Mouse (Mus musculus): Measurements from ENCODE around the gene Rela. TPM values are rescaled to one million over a fixed set of nuclear protein-coding genes. Genes with fewer than 3 reads are reported as not detected.
A peak's percentile ranks its signal among the peaks of the same experiment; 100 is the strongest.

Gene Rela
- total RNA-seq, 2 experiments from 2014 or later: 23.4 to 25.4 TPM

DNA sequence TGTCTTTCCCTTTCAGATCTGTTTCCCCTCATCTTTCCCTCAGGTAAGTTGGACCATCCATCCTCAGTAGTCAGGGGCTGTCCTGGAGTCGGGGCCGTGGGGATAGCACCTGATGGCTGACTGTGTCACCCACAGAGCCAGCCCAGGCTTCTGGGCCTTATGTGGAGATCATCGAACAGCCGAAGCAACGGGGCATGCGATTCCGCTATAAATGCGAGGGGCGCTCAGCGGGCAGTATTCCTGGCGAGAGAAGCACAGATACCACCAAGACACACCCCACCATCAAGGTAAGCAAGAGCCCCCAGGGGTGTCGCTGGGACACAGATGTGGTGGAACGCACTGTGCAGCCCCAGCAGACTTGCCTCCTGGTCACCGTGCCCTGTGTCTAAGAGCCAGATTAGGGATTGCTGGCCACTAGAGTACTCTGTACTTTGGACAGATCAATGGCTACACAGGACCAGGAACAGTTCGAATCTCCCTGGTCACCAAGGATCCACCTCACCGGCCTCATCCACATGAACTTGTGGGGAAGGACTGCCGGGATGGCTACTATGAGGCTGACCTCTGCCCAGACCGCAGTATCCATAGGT, 1.2 kb downstream of the Rela start:
- peak overlapping the region; percentile 99 for H3K4me3 ChIP-seq
- intact Hi-C loops (cut with DNase I): no loop called here
- no peak for DNase-seq (ENCODE audit: extremely low spot score in 1 of 2, low spot score in 2 of 2)
- no peak for TF ChIP-seq CTCF (IDR thresholded peaks at IDR 0.05)
- peak overlapping the region; percentile 99 for H3K27ac ChIP-seq

GRCm38 (mm10) chr19:5640339-5640738, 3.1 kb downstream of the Rela start:
- TF ChIP-seq CTCF (IDR thresholded peaks at IDR 0.05): no peak
- DNase-seq (ENCODE audit: extremely low spot score in 1 of 2, low spot score in 2 of 2): no peak

GRCm38 (mm10) chr19:5641021-5641420, 3.7 kb downstream of the Rela start:
- Histone ChIP-seq H3K4me3 (no peak overlapping the region), H3K27ac (no peak overlapping the region)
- no peak for TF ChIP-seq CTCF (IDR thresholded peaks at IDR 0.05)
- no peak for DNase-seq (ENCODE audit: extremely low spot score in 1 of 2, low spot score in 2 of 2)
- intact Hi-C loops (cut with DNase I): no loop called here

More at GRCm38 (mm10) chr19:5640339-5640738, 3.1 kb downstream of the Rela start:
- Histone ChIP-seq H3K4me3 (no peak overlapping the region), H3K27ac (no peak overlapping the region)
- intact Hi-C loops (cut with DNase I): no loop called here

- Histone ChIP-seq H3K27ac (no peak overlapping the region), H3K4me3 (no peak overlapping the region)
- no peak for DNase-seq (ENCODE audit: extremely low spot score in 1 of 2, low spot score in 2 of 2)
- intact Hi-C loops (cut with DNase I): no loop called here
- TF ChIP-seq CTCF (IDR thresholded peaks at IDR 0.05): no peak
Measured at GRCm38 (mm10) chr19:5641641-5642040, 4.4 kb downstream of the Rela start.

GRCm38 (mm10) chr19:5645280-5645679, 8.0 kb downstream of the Rela start:
- no peak for TF ChIP-seq CTCF (IDR thresholded peaks at IDR 0.05)
- no peak overlapping the region for H3K4me3 ChIP-seq
- intact Hi-C loops (cut with DNase I): no loop called here
- H3K27ac ChIP-seq: no peak overlapping the region
- DNase-seq (ENCODE audit: extremely low spot score in 1 of 2, low spot score in 2 of 2): no peak

- intact Hi-C loops (cut with DNase I): no loop called here
- DNase-seq (ENCODE audit: extremely low spot score in 1 of 2, low spot score in 2 of 2): no peak
- no peak for TF ChIP-seq CTCF (IDR thresholded peaks at IDR 0.05)
- no peak overlapping the region for H3K4me3 ChIP-seq
- no peak overlapping the region for H3K27ac ChIP-seq
Measured at GRCm38 (mm10) chr19:5646731-5647330, 9.5 kb downstream of the Rela start.

GRCm38 (mm10) chr19:5647791-5648190, 10.5 kb downstream of the Rela start:
- Histone ChIP-seq H3K4me3 (no peak overlapping the region), H3K27ac (peak overlapping the region; percentile 84)
- intact Hi-C loops (cut with DNase I): no loop called here
- no peak for DNase-seq (ENCODE audit: extremely low spot score in 1 of 2, low spot score in 2 of 2)
- TF ChIP-seq CTCF (IDR thresholded peaks at IDR 0.05): no peak

DNA sequence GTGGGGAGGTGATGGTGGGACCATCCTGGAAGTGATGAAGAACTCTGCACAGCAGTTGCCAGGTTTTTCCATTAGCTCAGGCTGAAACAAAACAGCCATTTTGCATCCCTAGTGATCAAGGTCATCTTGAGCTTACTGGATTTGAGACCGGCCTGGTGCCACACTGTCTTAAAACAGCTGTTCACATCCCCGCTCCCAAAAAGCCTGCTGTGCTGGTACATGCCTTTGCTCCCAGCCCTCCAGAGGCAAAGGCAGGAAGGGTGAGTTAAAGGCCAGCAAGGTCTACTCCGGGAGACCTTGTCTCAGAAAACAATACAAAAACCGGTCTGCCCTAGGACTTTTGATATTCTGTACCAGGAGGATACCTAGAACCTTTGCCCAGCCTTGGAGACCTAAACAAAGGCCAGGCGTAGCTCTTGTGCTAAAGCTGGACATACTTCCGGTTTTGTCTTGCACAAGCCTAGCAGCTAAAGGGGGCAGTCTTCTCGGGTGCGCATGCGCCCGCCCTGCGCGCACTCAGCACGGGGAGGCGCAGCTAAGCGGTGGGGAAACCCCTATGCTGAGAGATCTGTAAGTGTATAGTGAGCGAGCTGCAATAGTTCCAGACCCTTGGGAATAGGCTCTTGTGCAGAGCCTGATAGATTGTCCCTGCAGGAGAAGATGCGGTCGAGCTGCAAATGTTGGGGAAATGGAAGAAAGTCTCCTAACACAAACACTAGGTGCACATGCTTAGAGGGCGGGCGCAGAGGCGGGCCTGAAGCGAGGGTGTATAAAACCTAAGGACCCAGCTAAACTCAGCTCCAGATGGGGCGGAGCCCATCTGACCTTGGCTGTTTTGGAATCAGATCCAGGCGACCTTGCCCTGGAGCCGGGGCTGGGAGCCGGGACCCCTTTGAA, 11.4 kb downstream of the Rela start:
- H3K4me3 ChIP-seq: peak overlapping the region; percentile 36
- peak; percentile 77 to 78 for DNase-seq (ENCODE audit: extremely low spot score in 1 of 2, low spot score in 2 of 2)
- intact Hi-C loops (cut with DNase I): no loop called here
- H3K27ac ChIP-seq: peak overlapping the region; percentile 84
- peak; percentile 18 for TF ChIP-seq CTCF (IDR thresholded peaks at IDR 0.05)

- no peak for DNase-seq (ENCODE audit: extremely low spot score in 1 of 2, low spot score in 2 of 2)
- intact Hi-C loops (cut with DNase I): no loop called here
- TF ChIP-seq CTCF (IDR thresholded peaks at IDR 0.05): no peak
- H3K4me3 ChIP-seq: peak overlapping the region; percentile 36
- peak overlapping the region; percentile 84 for H3K27ac ChIP-seq
Measured at GRCm38 (mm10) chr19:5649298-5649741, 12.0 kb downstream of the Rela start.

DNA sequence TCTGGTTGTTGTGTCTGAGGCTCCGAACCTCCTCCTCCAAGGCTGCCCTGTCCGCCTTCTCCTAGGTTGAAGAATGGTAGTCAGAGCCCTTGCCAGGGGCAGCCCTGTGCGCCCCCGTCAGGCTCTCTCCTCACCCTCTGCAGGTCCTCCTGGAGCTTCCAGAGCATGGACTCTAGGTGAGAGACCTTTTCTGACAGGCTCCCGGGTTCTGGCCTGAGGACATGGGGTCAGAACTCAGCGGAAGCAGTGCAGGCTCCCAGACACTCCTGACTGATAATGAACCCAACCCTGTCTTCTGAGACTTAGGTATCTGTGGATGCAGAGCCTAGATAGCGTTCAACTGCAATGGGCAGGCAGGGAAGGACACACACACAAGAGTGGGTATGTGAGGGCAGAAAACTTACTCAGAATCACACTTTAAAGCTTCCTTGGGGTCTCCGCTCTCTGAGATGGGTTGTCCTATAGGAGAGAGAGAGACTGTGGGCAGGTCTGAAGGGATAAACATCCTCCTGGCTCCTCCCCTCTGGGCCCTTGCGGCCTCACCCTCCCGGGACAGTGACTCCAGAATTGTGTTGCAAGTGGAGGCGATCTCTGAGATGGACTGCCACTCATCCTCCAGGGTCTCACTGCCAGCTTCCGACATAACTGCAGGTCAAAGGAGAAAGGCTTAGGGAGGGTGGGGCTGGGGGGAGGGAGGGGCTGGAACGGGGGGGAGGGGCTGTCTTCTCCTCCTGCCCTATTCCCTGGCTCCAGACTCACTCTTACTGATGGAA, 14.4 kb downstream of the Rela start:
- no peak overlapping the region for H3K4me3 ChIP-seq
- DNase-seq (ENCODE audit: extremely low spot score in 1 of 2, low spot score in 2 of 2): no peak
- TF ChIP-seq CTCF (IDR thresholded peaks at IDR 0.05): no peak
- intact Hi-C loops (cut with DNase I): no loop called here
- H3K27ac ChIP-seq: no peak overlapping the region

- DNase-seq (ENCODE audit: extremely low spot score in 1 of 2, low spot score in 2 of 2): peak in 1 of 2 experiments; percentile 29
- intact Hi-C loops (cut with DNase I): no loop called here
- no peak for TF ChIP-seq CTCF (IDR thresholded peaks at IDR 0.05)
- H3K27ac ChIP-seq: no peak overlapping the region
- H3K4me3 ChIP-seq: no peak overlapping the region
Measured at GRCm38 (mm10) chr19:5652570-5652969, 15.3 kb downstream of the Rela start.

All from left cerebral cortex, adult 2 months (tissue).